Mouse (Mus musculus): ENCODE data around the gene Muc5ac.

GRCm38 (mm10) chr7:141770521-141770920 is 18.3 kb upstream of the Muc5ac start:
- TF ChIP-seq POLR2A (IDR thresholded peaks at IDR 0.05; ENCODE audit: borderline replicate concordance, low read depth, low read length) (no peak), CTCF (IDR thresholded peaks at IDR 0.05; ENCODE audit: low read depth, low read length) (no peak)
